Mouse (Mus musculus) hindbrain, postnatal 0 days (tissue): ENCODE measurements at regions not wholly inside any gene's neighbourhood (a gene's known extent, or its start where the extent isn't known, plus 50 kb on each side); places are given as distances from the start of the nearest gene placed in this dataset.

ENCODE experiments used
- ATAC-seq: fragments of 200-750 bp; cut with Nextera tagmentation; 2 replicates; pipeline ENCODE4 v1.8.0; 2017; ENCODE audit warnings: mild to moderate bottlenecking, moderate TSS enrichment, moderate library complexity
- DNase-seq: peaks from one replicate; pipeline ENCODE4 v3.0.0-alpha.2; 2015; ENCODE audit warnings: low spot score
- H3K27ac ChIP-seq: fragments of 300-500 bp; sonication (generic); 2 replicates; pipeline ENCODE4 v1.5.1; 2014; ENCODE audit warnings: mild to moderate bottlenecking
- H3K27me3 ChIP-seq: fragments of 300-500 bp; sonication (generic); 2 replicates; pipeline ENCODE4 v1.6.1; 2014; ENCODE audit warnings: low read length, mixed read lengths; ENCODE audit not compliant: insufficient read depth
- H3K36me3 ChIP-seq: fragments of 300-500 bp; sonication (generic); 2 replicates; pipeline ENCODE4 v1.6.1; 2014; ENCODE audit warnings: low read length, mixed read lengths; ENCODE audit not compliant: insufficient read depth
- H3K4me1 ChIP-seq: fragments of 300-500 bp; sonication (generic); 2 replicates; pipeline ENCODE4 v1.6.1; 2014; ENCODE audit warnings: antibody characterized with exemption, low read length, mixed read lengths; ENCODE audit not compliant: insufficient read depth
- H3K4me2 ChIP-seq: fragments of 300-500 bp; sonication (generic); 2 replicates; pipeline ENCODE4 v1.6.1; 2014; ENCODE audit warnings: low read depth, mild to moderate bottlenecking, low read length, moderate library complexity, mixed read lengths
- H3K4me3 ChIP-seq: fragments of 300-500 bp; sonication (generic); 2 replicates; pipeline ENCODE4 v1.5.1; 2014; ENCODE audit warnings: low read length
- H3K9ac ChIP-seq: fragments of 300-500 bp; sonication (generic); replicated peaks from 2 replicates; pipeline ENCODE4 v1.6.1; 2014; ENCODE audit warnings: mild to moderate bottlenecking, low read length, moderate library complexity, mixed read lengths
- H3K9me3 ChIP-seq: fragments of 300-500 bp; sonication (generic); 2 replicates; pipeline ENCODE4 v1.6.1; 2016; ENCODE audit warnings: low read length, mixed read lengths
- CTCF ChIP-seq: IDR thresholded peaks from 2 replicates; pipeline ENCODE4 v1.5.1; 2016; ENCODE audit warnings: antibody characterized with exemption, control low read depth, low read depth
- WGBS: fragments of 180-500 bp; shearing (Covaris S2); extraction: QIAGEN DNeasy Blood & Tissue Kit; methylation state at CpG from one replicate; pipeline ENCODE4 v1.1.7; 2014; 5-methylcytosine and 5-hydroxymethylcytosine counted together

GRCm38 (mm10) chr1:57564676-57565075 lies 157.8 kb upstream of the Tyw5 start:
- no peak for TF ChIP-seq CTCF
- no peak overlapping the region for H3K9ac ChIP-seq
- no peaks in the 10 kb centered on the region for H3K9me3 ChIP-seq
- H3K27me3 ChIP-seq, result no peaks in the 10 kb centered on the region
- H3K4me1 ChIP-seq, result no peaks in the 10 kb centered on the region
- no peaks in the 10 kb centered on the region for H3K36me3 ChIP-seq
- H3K4me3 ChIP-seq, result no peak overlapping the region
- WGBS, result 55% methylated on average over 5 of the region's 5 CpGs
- ATAC-seq, result no peak
- no peak for DNase-seq
- no peak overlapping the region for H3K4me2 ChIP-seq
- no peak overlapping the region for H3K27ac ChIP-seq

GRCm38 (mm10) chr1:57572097-57572496 lies 165.2 kb upstream of the Tyw5 start:
- no peak overlapping the region for H3K9ac ChIP-seq
- no peaks in the 10 kb centered on the region for H3K4me1 ChIP-seq
- no peak overlapping the region for H3K27ac ChIP-seq
- H3K27me3 ChIP-seq, result no peaks in the 10 kb centered on the region
- TF ChIP-seq CTCF, result no peak
- ATAC-seq (no peak), DNase-seq (no peak)
- H3K36me3 ChIP-seq, result no peaks in the 10 kb centered on the region
- H3K9me3 ChIP-seq, result no peaks in the 10 kb centered on the region
- H3K4me2 ChIP-seq, result no peak overlapping the region
- 68% methylated on average over 5 of the region's 5 CpGs for WGBS
- no peak overlapping the region for H3K4me3 ChIP-seq

- Histone ChIP-seq H3K4me3 (no peak overlapping the region), H3K9ac (no peak overlapping the region), H3K36me3 (no peaks in the 10 kb centered on the region), H3K27me3 (no peaks in the 10 kb centered on the region), H3K9me3 (no peaks in the 10 kb centered on the region), H3K27ac (no peak overlapping the region), H3K4me1 (no peaks in the 10 kb centered on the region), H3K4me2 (no peak overlapping the region)
- TF ChIP-seq CTCF, result no peak
- WGBS, result 84% methylated on average over 6 of the region's 6 CpGs
- no peak for ATAC-seq
- DNase-seq, result no peak
Measured at GRCm38 (mm10) chr1:57573829-57574228, 166.9 kb upstream of the Tyw5 start.

- ATAC-seq (no peak), DNase-seq (no peak)
- Histone ChIP-seq H3K4me3 (no peak overlapping the region), H3K27ac (no peak overlapping the region), H3K27me3 (no peaks in the 10 kb centered on the region), H3K36me3 (no peaks in the 10 kb centered on the region), H3K4me1 (no peaks in the 10 kb centered on the region), H3K9ac (no peak overlapping the region), H3K9me3 (no peaks in the 10 kb centered on the region), H3K4me2 (no peak overlapping the region)
- WGBS, result 94% methylated on average over 6 of the region's 6 CpGs
- TF ChIP-seq CTCF, result no peak
Measured at GRCm38 (mm10) chr1:57574530-57574929, 167.6 kb upstream of the Tyw5 start.

- Histone ChIP-seq H3K4me1 (no peaks in the 10 kb centered on the region), H3K4me3 (no peak overlapping the region), H3K27me3 (no peaks in the 10 kb centered on the region), H3K36me3 (no peaks in the 10 kb centered on the region), H3K9ac (no peak overlapping the region), H3K9me3 (no peaks in the 10 kb centered on the region), H3K27ac (no peak overlapping the region), H3K4me2 (no peak overlapping the region)
- DNase-seq (no peak), ATAC-seq (no peak)
- TF ChIP-seq CTCF, result no peak
- WGBS, result 91% methylated on average over 5 of the region's 5 CpGs
Measured at GRCm38 (mm10) chr1:57576066-57576753, 169.3 kb upstream of the Tyw5 start.

- Histone ChIP-seq H3K27me3 (no peaks in the 10 kb centered on the region), H3K27ac (no peak overlapping the region), H3K4me3 (no peak overlapping the region), H3K9me3 (no peaks in the 10 kb centered on the region), H3K36me3 (no peaks in the 10 kb centered on the region), H3K4me1 (no peaks in the 10 kb centered on the region), H3K4me2 (no peak overlapping the region), H3K9ac (no peak overlapping the region)
- DNase-seq, result no peak
- ATAC-seq, result no peak
- TF ChIP-seq CTCF, result no peak
- 64% methylated on average over 3 of the region's 3 CpGs for WGBS
Measured at GRCm38 (mm10) chr1:57579086-57579485, 172.2 kb upstream of the Tyw5 start.

- no peak overlapping the region for H3K4me3 ChIP-seq
- H3K27ac ChIP-seq, result no peak overlapping the region
- WGBS, result 64% methylated on average over 7 of the region's 7 CpGs
- H3K9ac ChIP-seq, result no peak overlapping the region
- TF ChIP-seq CTCF, result no peak
- ATAC-seq (no peak), DNase-seq (peak; percentile 40)
- H3K4me1 ChIP-seq, result no peaks in the 10 kb centered on the region
- H3K36me3 ChIP-seq, result no peaks in the 10 kb centered on the region
- no peak overlapping the region for H3K4me2 ChIP-seq
- no peaks in the 10 kb centered on the region for H3K9me3 ChIP-seq
- H3K27me3 ChIP-seq, result no peaks in the 10 kb centered on the region
Measured at GRCm38 (mm10) chr1:57593707-57594589, 180.0 kb upstream of the Spats2l start.
